Mouse (Mus musculus) CD8-positive naive resting alpha-beta T cell, adult 57 days (primary cell): ENCODE results near the gene 9930111J21Rik2. TPM values are rescaled to one million over a fixed set of nuclear protein-coding genes. Genes with fewer than 3 reads are reported as not detected.

Experiments
- total RNA-seq: library from RNA; stranded (reverse); gene quantifications from one replicate; pipeline ENCODE4 v1.2.4, GENCODE M21; 2023

Gene 9930111J21Rik2
- 77.4 TPM for total RNA-seq

GRCm38 (mm10) chr11:49051093-49051891 lies at the start of gene 9930111J21Rik2:
Gene 9930111J21Rik2, minus strand, starts transcription at chr11:49051242.

GRCm38 (mm10) chr11:49076001-49076757 lies 25.1 kb upstream of the 9930111J21Rik2 start, which contains the start of gene Ifi47:
Gene Ifi47, plus strand, starts transcription at chr11:49076587.

GRCm38 (mm10) chr11:49063713-49064469 lies 12.8 kb upstream of the 9930111J21Rik2 start, which contains the start of gene Tgtp2:
Gene Tgtp2, minus strand, starts transcription at chr11:49064206.

GRCm38 (mm10) chr11:48994018-48994417 lies 57.0 kb downstream of the 9930111J21Rik2 start, which contains the start of gene Tgtp1:
Gene Tgtp1, minus strand, starts transcription at chr11:48994172.

GRCm38 (mm10) chr11:48991740-48992520 lies 59.1 kb downstream of the 9930111J21Rik2 start, which contains the start of gene Gm12185:
Gene Gm12185, minus strand, starts transcription at chr11:48992226.

GRCm38 (mm10) chr11:48979251-48979650 lies 71.8 kb downstream of the 9930111J21Rik2 start, which contains the start of gene 9930111J21Rik1:
Gene 9930111J21Rik1, minus strand, starts transcription at chr11:48979398.

GRCm38 (mm10) chr11:48978240-48978939 lies 72.7 kb downstream of the 9930111J21Rik2 start, which contains the start of gene Olfr56:
Gene Olfr56, plus strand, starts transcription at chr11:48978889.

Other genes with a start within 250 kb of the 9930111J21Rik2 start
- gene Trim41, start 233.9 kb downstream of the 9930111J21Rik2 start, total RNA-seq, result 28.7 TPM
- 15.4 TPM for gene Trim7, start 225.1 kb downstream of the 9930111J21Rik2 start, total RNA-seq
- gene Gm12184, start 224.6 kb downstream of the 9930111J21Rik2 start, total RNA-seq, result 0.55 TPM
- gene Irgm1, start 179.6 kb downstream of the 9930111J21Rik2 start, total RNA-seq, result 49.6 TPM
- gene Gm5431, start 149.0 kb downstream of the 9930111J21Rik2 start, total RNA-seq, result 17.5 TPM
- gene Psme2b, start 105.1 kb downstream of the 9930111J21Rik2 start, total RNA-seq, result 32.2 TPM
- 1.0 TPM for gene Olfr56, start 72.4 kb downstream of the 9930111J21Rik2 start, total RNA-seq
- 63.7 TPM for gene 9930111J21Rik1, start 71.8 kb downstream of the 9930111J21Rik2 start, total RNA-seq
- gene Gm12185, start 59.0 kb downstream of the 9930111J21Rik2 start, total RNA-seq, result 50.9 TPM
- 115 TPM for gene Tgtp1, start 57.1 kb downstream of the 9930111J21Rik2 start, total RNA-seq
- 86.7 TPM for gene Tgtp2, start 13.0 kb upstream of the 9930111J21Rik2 start, total RNA-seq
- 138 TPM for gene Ifi47, start 25.3 kb upstream of the 9930111J21Rik2 start, total RNA-seq
- not detected for gene Olfr1396, start 63.6 kb upstream of the 9930111J21Rik2 start, total RNA-seq
- gene Olfr1395, start 91.0 kb upstream of the 9930111J21Rik2 start, total RNA-seq, result not detected
- not detected for gene Olfr1394, start 103.1 kb upstream of the 9930111J21Rik2 start, total RNA-seq
- gene Btnl9, start 135.9 kb upstream of the 9930111J21Rik2 start, total RNA-seq, result not detected
- gene Zfp62, start 152.1 kb upstream of the 9930111J21Rik2 start, total RNA-seq, result 85.6 TPM
- 45.5 TPM for gene Mgat1, start 192.9 kb upstream of the 9930111J21Rik2 start, total RNA-seq
- gene Olfr1393, start 227.1 kb upstream of the 9930111J21Rik2 start, total RNA-seq, result not detected
- not detected for gene Olfr1392, start 234.0 kb upstream of the 9930111J21Rik2 start, total RNA-seq